Mouse (Mus musculus) stomach, embryonic 14.5 days (tissue): ENCODE measurements around the gene Lrmda. TPM values are rescaled to one million over a fixed set of nuclear protein-coding genes. Genes with fewer than 3 reads are reported as not detected.

Experiments
- ATAC-seq: fragments of 200-750 bp; cut with Nextera tagmentation; 2 replicates; pipeline ENCODE4 v1.8.0; 2017; ENCODE audit warnings: low read depth, moderate TSS enrichment; ENCODE audit not compliant: insufficient number of reproducible peaks, insufficient read depth, low FRiP score
- H3K27ac ChIP-seq: fragments of 300-500 bp; sonication (generic); 2 replicates; pipeline ENCODE4 v1.5.1; 2014; ENCODE audit warnings: mild to moderate bottlenecking, low read length, moderate library complexity, mixed read lengths
- H3K27me3 ChIP-seq: fragments of 300-500 bp; sonication (generic); 2 replicates; pipeline ENCODE4 v1.6.1; 2014; ENCODE audit warnings: low read length, control low read depth, mixed read lengths; ENCODE audit not compliant: control insufficient read depth, insufficient read depth
- H3K36me3 ChIP-seq: fragments of 300-500 bp; sonication (generic); 2 replicates; pipeline ENCODE4 v1.6.1; 2014; ENCODE audit warnings: mild to moderate bottlenecking, control low read depth, low read length, moderate library complexity, mixed read lengths; ENCODE audit not compliant: control insufficient read depth, insufficient read depth
- H3K4me1 ChIP-seq: fragments of 300-500 bp; sonication (generic); 2 replicates; pipeline ENCODE4 v1.6.1; 2014; ENCODE audit warnings: low read length, control low read depth, mixed read lengths; ENCODE audit not compliant: control insufficient read depth, insufficient read depth
- H3K4me2 ChIP-seq: fragments of 300-500 bp; sonication (generic); replicated peaks from 2 replicates; pipeline ENCODE4 v1.6.1; 2014; ENCODE audit warnings: low read depth, low read length, control low read depth
- H3K4me3 ChIP-seq: fragments of 300-500 bp; sonication (generic); 2 replicates; pipeline ENCODE4 v1.5.1; 2014; ENCODE audit warnings: low read depth, low read length, control low read depth
- H3K9ac ChIP-seq: fragments of 300-500 bp; sonication (generic); replicated peaks from 2 replicates; pipeline ENCODE4 v1.6.1; 2014; ENCODE audit warnings: low read depth, mild to moderate bottlenecking, control low read depth, low read length, moderate library complexity, mixed read lengths
- H3K9me3 ChIP-seq: fragments of 300-500 bp; sonication (generic); 2 replicates; pipeline ENCODE4 v1.6.1; 2016; ENCODE audit warnings: low read depth, low read length, control low read depth; ENCODE audit not compliant: control insufficient read depth
- WGBS: fragments of 180-500 bp; shearing (Covaris S2); extraction: QIAGEN DNeasy Blood & Tissue Kit; methylation state at CpG from one replicate; pipeline ENCODE4 v1.1.7; 2014; 5-methylcytosine and 5-hydroxymethylcytosine counted together
- polyA plus RNA-seq: library from polyadenylated mRNA; unstranded; fragments of >200 nt; fragmentation: Nextera tagmentation; extraction: Ambion mirVana; gene quantifications from 2 replicates; pipeline ENCODE4 v1.2.1, GENCODE M21; 2014

Gene Lrmda
- polyA plus RNA-seq, 1 experiment from 2014 or later = 0.46 TPM

- Histone ChIP-seq H3K36me3 (no peaks in the 10 kb centered on the region), H3K27ac (no peak overlapping the region), H3K4me3 (no peak overlapping the region), H3K27me3 (no peaks in the 10 kb centered on the region), H3K9me3 (no peaks in the 10 kb centered on the region), H3K4me2 (no peak overlapping the region), H3K9ac (no peak overlapping the region), H3K4me1 (no peaks in the 10 kb centered on the region)
- 88% methylated on average over 2 of the region's 2 CpGs for WGBS
- no peak for ATAC-seq
Observed at GRCm38 (mm10) chr14:22493326-22493725, 473.8 kb downstream of the Lrmda start.

GRCm38 (mm10) chr14:22494290-22494689, 474.8 kb downstream of the Lrmda start:
- Histone ChIP-seq H3K27ac (no peak overlapping the region), H3K4me2 (no peak overlapping the region), H3K9ac (no peak overlapping the region), H3K36me3 (no peaks in the 10 kb centered on the region), H3K4me1 (no peaks in the 10 kb centered on the region), H3K27me3 (no peaks in the 10 kb centered on the region), H3K4me3 (no peak overlapping the region), H3K9me3 (no peaks in the 10 kb centered on the region)
- no peak for ATAC-seq

GRCm38 (mm10) chr14:22494866-22495265, 475.4 kb downstream of the Lrmda start:
- WGBS = 15% methylated on average over 10 of the region's 10 CpGs
- Histone ChIP-seq H3K9me3 (no peaks in the 10 kb centered on the region), H3K4me1 (no peaks in the 10 kb centered on the region), H3K36me3 (no peaks in the 10 kb centered on the region), H3K4me3 (no peak overlapping the region), H3K27me3 (no peaks in the 10 kb centered on the region), H3K4me2 (no peak overlapping the region), H3K9ac (no peak overlapping the region), H3K27ac (no peak overlapping the region)
- ATAC-seq = no peak

GRCm38 (mm10) chr14:22495286-22495685, 475.8 kb downstream of the Lrmda start:
- no peaks in the 10 kb centered on the region for H3K9me3 ChIP-seq
- no peak overlapping the region for H3K4me2 ChIP-seq

GRCm38 (mm10) chr14:22497636-22498131, 478.2 kb downstream of the Lrmda start:
- Histone ChIP-seq H3K9me3 (no peaks in the 10 kb centered on the region), H3K27me3 (no peaks in the 10 kb centered on the region), H3K9ac (no peak overlapping the region), H3K4me2 (no peak overlapping the region), H3K36me3 (no peaks in the 10 kb centered on the region), H3K27ac (no peak overlapping the region), H3K4me3 (no peak overlapping the region), H3K4me1 (no peaks in the 10 kb centered on the region)
- WGBS = 69% methylated on average over 4 of the region's 4 CpGs
- no peak for ATAC-seq

More at GRCm38 (mm10) chr14:22495286-22495685, 475.8 kb downstream of the Lrmda start:
- no peak overlapping the region for H3K9ac ChIP-seq
- no peaks in the 10 kb centered on the region for H3K27me3 ChIP-seq
- ATAC-seq = no peak
- H3K36me3 ChIP-seq = no peaks in the 10 kb centered on the region
- H3K4me1 ChIP-seq = no peaks in the 10 kb centered on the region
- H3K27ac ChIP-seq = no peak overlapping the region
- WGBS = 23% methylated on average over 8 of the region's 8 CpGs
- H3K4me3 ChIP-seq = no peak overlapping the region

- WGBS = 53% methylated on average over 6 of the region's 6 CpGs
- no peak for ATAC-seq
- H3K36me3 ChIP-seq = no peaks in the 10 kb centered on the region
Observed at GRCm38 (mm10) chr14:22509747-22510530, 490.4 kb downstream of the Lrmda start.

GRCm38 (mm10) chr14:22510531-22510785, 490.9 kb downstream of the Lrmda start:
- Histone ChIP-seq H3K9ac (no peak overlapping the region), H3K4me3 (no peak overlapping the region), H3K27me3 (no peaks in the 10 kb centered on the region)

More at GRCm38 (mm10) chr14:22509747-22510530, 490.4 kb downstream of the Lrmda start:
- H3K9ac ChIP-seq = no peak overlapping the region
- H3K4me2 ChIP-seq = no peak overlapping the region
- no peaks in the 10 kb centered on the region for H3K27me3 ChIP-seq
- no peaks in the 10 kb centered on the region for H3K9me3 ChIP-seq
- H3K4me1 ChIP-seq = 0 out of 2 replicates have a peak, but pooled peaks cover 4% of the 10 kb centered on the region
- no peak overlapping the region for H3K4me3 ChIP-seq
- no peak overlapping the region for H3K27ac ChIP-seq

GRCm38 (mm10) chr14:22514362-22515084, 495.0 kb downstream of the Lrmda start:
- no peak overlapping the region for H3K27ac ChIP-seq
- 60% methylated on average over 5 of the region's 5 CpGs for WGBS
- no peaks in the 10 kb centered on the region for H3K9me3 ChIP-seq
- ATAC-seq = no peak
- H3K4me2 ChIP-seq = no peak overlapping the region
- H3K4me1 ChIP-seq = no peaks in the 10 kb centered on the region
- H3K4me3 ChIP-seq = no peak overlapping the region
- H3K27me3 ChIP-seq = no peaks in the 10 kb centered on the region
- H3K9ac ChIP-seq = no peak overlapping the region
- H3K36me3 ChIP-seq = no peaks in the 10 kb centered on the region

More at GRCm38 (mm10) chr14:22510531-22510785, 490.9 kb downstream of the Lrmda start:
- Histone ChIP-seq H3K4me1 (0 out of 2 replicates have a peak, but pooled peaks cover 4% of the 10 kb centered on the region), H3K27ac (no peak overlapping the region), H3K36me3 (no peaks in the 10 kb centered on the region), H3K9me3 (no peaks in the 10 kb centered on the region), H3K4me2 (no peak overlapping the region)
- ATAC-seq = no peak
